Mouse (Mus musculus) adrenal gland, adult 8-10 months (tissue): ENCODE data around the gene Dact3. TPM values are rescaled to one million over a fixed set of nuclear protein-coding genes. Genes with fewer than 3 reads are reported as not detected.

ENCODE experiments used
- DNase-seq: peaks from one replicate; pipeline ENCODE4 v3.0.0; 2022
- total RNA-seq, 4 experiments: library from RNA; stranded (reverse); gene quantifications; 2 replicates each; pipeline ENCODE4 v1.2.4; 2022

Dact3 gene
- total RNA-seq, 4 experiments from 2014 or later: 4.2 to 5.9 (median 4.6) TPM

- DNase-seq: no peak
Observed at GRCm38 (mm10) chr7:16858336-16858735, 16.8 kb upstream of the Dact3 start.

DNA sequence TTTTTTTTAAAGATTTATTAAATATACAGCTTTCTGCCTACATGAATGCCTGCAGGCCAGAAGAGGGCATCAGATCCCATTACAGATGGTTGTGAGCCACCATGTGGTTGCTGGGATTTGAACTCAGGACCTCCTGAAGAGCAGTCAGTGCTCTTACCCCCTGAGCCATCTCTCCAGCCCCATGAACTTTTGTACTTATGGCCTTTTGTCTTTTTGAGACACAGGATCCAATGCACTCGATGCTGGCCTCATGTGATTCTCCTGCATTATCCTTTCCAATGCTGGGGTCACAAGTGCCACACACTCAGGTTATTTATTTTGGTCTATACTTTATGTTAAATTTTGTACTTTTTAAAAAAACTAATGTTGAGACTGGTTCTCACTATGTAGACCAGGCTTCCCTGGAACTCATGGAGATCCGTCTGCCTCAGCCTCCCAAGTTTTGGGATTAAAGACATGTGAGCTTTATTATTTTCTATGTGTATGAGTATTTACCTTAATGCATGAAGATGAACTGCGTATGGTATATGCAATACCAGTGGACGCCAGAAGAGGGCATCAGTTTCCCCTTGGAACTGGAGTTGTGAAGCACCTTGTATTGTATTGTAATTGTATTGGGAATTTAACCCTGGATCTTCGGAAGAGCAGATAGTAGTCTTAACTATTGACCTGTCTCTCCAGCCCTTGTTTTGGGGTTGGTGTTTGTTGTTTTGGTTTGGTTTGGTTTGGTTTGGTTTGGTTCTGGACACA is 15.0 kb upstream of the Dact3 start:
- DNase-seq: no peak

DNA sequence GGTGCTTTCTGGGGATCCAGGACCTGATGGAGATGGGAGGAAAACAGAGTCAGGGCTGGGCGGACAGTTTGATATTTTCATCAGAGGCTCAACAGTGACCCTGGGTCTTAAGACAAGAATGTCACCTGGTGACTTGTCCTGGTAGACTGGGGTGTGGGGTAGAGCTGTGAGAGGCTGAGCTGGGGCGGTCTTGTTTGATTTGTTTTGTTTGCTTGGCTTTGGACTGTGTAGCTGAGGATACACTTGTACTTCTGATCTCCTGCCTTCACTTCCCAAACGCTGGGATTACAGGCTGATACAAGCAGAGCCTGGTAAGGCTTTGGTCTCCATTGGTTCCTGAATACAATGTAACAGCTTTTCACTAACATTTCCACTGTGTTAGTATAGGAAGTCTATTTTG is 7.6 kb upstream of the Dact3 start:
- no peak for DNase-seq

DNA sequence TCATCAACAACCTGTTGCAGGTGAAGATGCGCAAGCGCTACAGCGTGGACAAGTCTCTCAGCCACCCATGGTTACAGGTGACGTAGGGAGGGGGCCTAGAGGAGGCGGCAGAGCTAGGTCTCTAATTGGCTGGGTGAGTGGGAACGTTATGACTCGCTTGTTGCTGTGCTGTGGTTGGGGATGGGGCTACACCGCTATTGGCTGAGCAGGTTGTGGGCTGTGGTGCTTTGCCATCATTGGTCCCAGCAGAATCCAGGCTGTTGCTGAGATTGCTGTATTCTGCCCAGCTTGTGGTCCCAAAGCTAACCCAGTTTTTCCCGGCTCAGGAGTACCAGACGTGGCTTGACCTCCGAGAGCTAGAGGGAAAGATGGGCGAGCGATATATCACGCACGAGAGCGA is 5.6 kb upstream of the Dact3 start:
- peak; percentile 43 for DNase-seq

- no peak for DNase-seq
Observed at GRCm38 (mm10) chr7:16871600-16871999, 3.5 kb upstream of the Dact3 start.

DNA sequence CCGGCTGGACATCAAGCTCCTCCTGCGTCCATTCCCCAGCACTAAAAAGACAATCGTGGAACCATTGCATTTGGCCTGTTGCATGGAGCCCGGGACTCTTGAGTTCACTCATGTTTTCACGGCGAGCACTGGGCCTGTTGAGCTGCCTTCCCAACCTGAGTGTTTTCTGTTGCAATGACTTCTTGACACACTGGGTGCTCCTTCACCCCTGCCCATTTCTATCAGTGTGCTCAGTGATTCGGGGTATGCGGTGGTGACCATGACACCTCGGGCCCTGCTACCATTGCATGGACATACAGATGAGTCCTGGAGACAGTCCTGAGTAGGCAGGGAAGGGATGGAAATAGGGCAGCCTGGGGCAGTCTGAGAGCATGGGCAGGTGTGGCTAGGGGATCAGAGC is 2.6 kb upstream of the Dact3 start:
- no peak for DNase-seq

- DNase-seq: no peak
Observed at GRCm38 (mm10) chr7:16873392-16873791, 1.7 kb upstream of the Dact3 start.

GRCm38 (mm10) chr7:16874190-16874589 is 927 bp upstream of the Dact3 start:
- peak; percentile 67 for DNase-seq

DNA sequence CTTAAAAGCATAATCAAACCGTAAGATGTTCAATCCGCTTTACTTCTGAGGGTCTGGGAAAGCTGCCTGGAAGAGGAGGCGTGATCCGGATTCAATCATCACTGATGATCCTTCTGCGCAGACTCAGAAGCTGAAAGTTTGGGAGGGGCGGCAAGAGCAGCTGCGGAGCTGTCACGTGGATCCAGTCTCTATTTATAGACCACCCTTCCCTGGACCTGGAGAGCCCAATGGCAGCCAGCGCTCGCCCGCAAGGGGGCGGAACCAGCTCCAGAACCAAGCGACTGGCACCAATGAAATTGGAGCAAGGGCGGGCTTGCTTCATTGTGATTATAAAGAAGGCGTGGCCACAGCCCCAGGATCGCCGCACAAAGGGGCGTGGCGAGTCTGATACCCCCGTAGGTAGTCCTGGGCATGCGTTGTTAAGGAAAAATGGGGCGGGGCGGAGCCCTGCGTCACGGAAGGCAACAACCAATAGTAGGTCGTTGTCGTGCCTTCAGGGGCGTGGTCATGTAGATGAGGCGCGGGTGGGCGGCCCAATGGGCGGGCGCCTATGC is 284 bp upstream of the Dact3 start:
- DNase-seq: peak; percentile 100

DNA sequence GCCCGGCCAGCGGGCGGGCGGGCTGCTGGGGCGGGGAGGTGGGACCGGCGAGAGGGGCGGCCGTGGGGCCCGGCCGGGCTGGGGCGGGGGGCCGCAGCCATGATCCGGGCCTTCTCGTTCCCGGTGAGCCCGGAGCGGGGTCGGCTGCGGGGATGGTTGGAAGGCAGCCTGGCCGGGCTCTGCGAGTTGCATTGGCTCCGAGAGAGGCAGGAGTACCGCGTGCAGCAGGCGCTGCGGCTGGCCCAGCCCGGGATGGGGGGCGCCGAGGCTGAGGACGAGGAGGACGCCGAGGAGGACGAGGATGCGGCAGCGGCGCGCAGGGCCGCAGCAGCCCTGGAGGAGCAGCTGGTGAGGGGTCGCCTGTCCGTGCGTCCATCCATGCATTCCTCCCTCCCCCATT is 209 bp downstream of the Dact3 start:
- DNase-seq: no peak

- no peak for DNase-seq
Observed at GRCm38 (mm10) chr7:16876006-16876405, 889 bp downstream of the Dact3 start.

DNA sequence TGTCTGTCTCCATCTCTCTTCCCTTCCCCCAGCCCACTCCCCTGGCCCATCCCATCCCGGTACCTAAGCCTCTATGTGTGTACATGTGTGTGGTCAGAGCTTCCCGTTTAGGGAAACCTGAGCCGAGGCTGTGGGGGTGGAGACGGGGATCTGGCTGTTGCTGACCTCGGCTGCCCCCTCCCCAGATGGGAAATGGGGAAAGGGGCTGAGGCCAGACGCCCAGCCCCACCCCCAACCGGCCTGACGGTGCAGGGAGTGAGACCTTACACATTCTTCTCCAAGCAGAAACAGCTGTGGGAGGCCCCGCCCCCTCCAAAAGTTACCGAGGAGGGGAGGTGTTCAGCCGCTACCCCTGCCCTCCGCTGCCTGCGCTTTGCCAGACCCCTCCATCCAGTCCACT is 1.5 kb downstream of the Dact3 start:
- DNase-seq: no peak

GRCm38 (mm10) chr7:16877717-16878116 is 2.6 kb downstream of the Dact3 start:
- no peak for DNase-seq

DNA sequence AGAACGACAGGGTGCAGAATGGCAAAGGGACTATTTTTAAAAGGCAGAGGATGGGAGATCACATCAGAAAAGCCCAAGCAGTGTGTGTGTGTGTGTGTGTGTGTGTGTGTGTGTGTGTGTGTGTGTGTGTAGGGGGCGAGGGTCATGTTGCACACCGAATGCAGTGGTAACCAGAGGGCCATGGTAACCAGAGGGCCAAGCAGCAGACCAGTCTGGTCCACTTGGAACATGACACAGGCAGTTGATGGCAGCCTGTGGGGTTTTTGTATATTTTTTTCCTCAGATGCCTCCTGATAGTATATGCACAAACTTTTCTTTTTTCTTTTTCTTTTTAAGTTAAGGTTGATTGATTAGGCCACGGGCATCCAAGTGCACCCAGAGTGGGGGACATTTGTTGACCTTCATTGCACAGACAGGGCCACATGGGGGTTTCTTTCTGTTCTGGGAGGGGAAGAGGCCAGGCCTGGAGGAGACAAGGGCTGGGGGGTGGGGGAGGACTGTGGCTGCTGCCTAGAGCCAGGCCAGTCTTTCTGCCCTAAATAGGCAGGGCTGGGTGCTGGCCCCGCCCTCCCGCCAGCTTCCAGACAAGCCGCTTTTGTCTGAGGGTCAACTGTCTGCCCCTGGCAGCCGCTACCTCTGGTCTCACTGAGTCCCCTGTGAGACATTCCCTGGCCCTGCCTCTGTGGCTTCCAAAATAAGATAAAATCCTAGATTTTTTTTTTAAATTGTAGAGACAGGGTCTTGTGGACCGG is 4.9 kb downstream of the Dact3 start:
- no peak for DNase-seq

DNA sequence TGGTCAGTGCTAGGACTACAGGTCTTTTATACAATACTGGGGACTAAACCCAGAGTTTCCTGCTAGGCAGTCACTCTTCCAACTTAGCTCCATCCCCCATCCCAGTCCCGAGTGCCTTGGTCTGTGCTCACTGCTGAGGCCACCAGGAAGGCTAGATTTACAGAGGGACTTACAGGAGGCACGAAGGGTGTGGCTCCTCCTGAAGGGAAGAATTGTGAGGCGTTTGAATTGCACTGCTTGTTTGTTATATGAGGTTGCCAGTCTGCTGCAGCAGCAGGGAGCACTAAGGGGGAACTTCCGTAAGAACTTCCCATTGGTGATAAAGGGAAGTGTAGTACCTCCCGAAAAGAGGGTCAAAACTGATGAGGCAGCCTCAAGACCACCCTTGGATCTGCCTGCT is 5.5 kb downstream of the Dact3 start:
- DNase-seq: no peak

DNA sequence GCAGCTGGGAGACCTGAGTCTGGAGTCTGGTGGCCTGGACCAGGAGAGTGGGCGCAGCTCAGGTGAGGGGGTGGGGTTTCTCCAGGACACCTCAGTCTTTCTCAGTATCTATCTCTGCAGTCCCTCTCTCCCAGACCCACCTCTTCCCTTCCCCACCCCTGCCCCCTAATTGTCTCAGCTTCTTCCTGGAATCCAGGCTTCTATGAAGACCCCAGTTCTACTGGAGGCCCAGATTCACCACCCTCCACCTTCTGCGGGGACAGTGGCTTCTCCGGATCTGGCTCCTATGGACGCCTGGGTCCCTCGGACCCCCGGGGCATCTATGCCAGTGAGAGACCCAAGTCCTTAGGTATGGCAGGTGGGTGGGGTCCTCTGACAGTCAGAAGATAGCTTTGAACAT is 8.0 kb downstream of the Dact3 start:
- no peak for DNase-seq

DNA sequence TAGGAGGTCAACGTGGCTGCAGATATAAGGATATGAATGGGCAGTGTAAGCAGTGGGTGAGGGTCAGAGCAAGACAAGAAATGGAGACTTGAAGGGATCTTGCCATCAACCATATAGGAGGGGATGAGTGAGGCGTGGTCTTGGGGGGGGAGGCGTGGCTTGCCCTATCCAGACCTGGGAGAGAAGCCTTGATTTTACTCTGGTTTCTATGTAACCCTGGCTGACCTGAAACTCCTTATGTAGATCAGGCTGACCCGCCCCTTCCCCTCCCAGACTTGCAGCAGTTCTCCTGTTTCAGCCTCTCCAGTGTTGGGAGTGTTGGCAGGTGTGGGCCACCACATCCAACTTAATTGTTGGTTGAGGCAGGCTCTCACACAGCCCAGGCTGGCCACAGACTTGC is 9.2 kb downstream of the Dact3 start:
- no peak for DNase-seq

DNA sequence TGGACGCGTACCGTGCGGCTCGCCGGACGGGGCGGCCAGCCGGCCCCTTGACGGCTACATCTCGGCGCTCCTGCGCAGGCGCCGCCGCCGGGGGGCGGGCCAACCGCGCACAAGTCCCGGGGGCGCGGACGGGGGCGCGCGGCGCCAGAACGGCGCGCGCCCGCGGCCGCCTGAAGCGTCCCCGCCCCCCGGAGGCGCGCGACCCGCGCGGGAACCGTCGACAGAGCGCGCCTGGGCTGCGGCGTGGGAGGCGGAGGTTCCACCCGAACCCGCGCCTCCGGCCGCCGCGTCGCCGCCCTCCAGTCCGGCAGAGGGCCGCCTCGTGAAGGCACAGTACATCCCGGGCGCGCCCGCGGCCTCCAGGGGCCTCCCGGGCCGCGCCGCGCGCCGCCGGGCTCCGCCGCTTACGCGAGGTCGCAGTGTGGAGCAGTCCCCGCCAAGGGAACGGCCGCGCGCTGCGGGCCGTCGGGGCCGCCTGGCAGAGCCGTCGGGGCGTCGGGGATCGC is 10.2 kb downstream of the Dact3 start:
- DNase-seq: no peak

GRCm38 (mm10) chr7:16885905-16886304 is 10.8 kb downstream of the Dact3 start:
- DNase-seq: no peak

DNA sequence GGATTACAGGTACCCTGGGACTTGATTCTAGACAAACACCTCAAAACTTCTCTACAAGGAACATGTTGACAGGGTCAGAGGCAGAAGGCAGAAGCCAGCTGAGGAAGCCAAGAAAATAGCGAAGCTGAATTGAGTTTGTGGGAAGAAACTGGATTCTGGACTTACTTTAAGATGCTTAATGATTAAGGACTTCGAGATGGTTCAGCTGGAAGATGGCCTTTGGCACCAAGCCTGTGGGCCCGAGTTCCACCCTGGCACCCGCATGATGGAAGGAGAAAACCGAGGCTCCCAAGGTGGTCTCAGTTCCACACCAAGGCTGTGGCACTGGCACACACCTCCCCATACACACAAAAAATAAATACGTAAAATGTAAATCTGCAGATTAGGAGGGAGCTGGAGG is 15.4 kb downstream of the Dact3 start:
- DNase-seq: no peak

DNA sequence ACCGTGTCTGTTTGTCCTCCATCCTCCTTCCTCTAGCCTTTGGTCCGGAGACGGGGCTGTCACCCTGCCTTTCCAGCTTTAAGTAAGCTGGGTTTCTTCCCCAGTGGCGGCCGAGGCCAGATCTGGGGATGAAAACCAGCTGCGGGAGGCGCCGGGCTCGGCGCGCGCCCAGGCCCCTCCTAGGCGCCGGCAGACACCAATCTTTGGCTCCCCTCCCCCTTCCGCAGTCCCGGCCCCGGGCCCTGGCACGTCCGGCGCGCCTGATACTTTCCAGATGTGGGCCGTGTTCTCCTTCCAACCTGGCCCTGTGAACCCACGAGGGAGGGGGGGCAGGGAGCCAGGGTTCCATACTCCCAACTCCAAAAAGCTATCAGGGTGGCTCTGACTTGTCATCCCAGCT is 15.8 kb downstream of the Dact3 start:
- no peak for DNase-seq

GRCm38 (mm10) chr7:16891641-16892351 is 16.7 kb downstream of the Dact3 start, which contains the start of gene Gng8:
Gene Gng8, plus strand, starts transcription at chr7:16891786.
- DNase-seq: peak; percentile 76

- DNase-seq: no peak
Observed at GRCm38 (mm10) chr7:16892352-16892730, 17.2 kb downstream of the Dact3 start.
